11 mouse cellular contexts compared by ENCODE assay signal in genomic region chr1:182149966-182150365, GRCm38 (mm10). TPM values are rescaled to one million over a fixed set of nuclear protein-coding genes. Genes with fewer than 3 reads are reported as not detected.
DNase-seq lines count a peak whose midpoint lies in the region; ATAC-seq and TF ChIP-seq lines count a peak whose summit lies in the region.
"Had no signal": no experiment of that assay in that cellular context is flagged by ENCODE, and none has a peak within 500 bp of the region (broad histone marks: within the 10 kb centered on the region; RNA-seq: fewer than 3 reads in every experiment).

No protein-coding gene starts in this region.

- no peak for ATAC-seq in liver, embryonic 12.5 days
- ATAC-seq in common myeloid progenitor, adult 5-6 weeks (replicated peaks; ENCODE audit: low read depth, poor library complexity, severe bottlenecking), result peak; percentile 62; the same call in 1 of the 2 replicates
- no peak for ATAC-seq in stomach, postnatal 0 days (ENCODE audit: low FRiP score, low TSS enrichment)
- ATAC-seq: midbrain, embryonic 16.5 days had no signal

- H3K27ac ChIP-seq in liver, adult 2 months (replicated peaks; ENCODE audit: insufficient read depth, low read depth, low read length), result no peak overlapping the region
- no peak overlapping the region for H3K27ac ChIP-seq in liver, embryonic 12.5 days
- no peak overlapping the region for H3K27ac ChIP-seq in MEL (ENCODE audit: control insufficient read depth, low read depth, low read length)
- H3K27ac ChIP-seq in stomach, postnatal 0 days (replicated peaks), result no peak overlapping the region

- 91% methylated on average over 2 of the region's 2 CpGs for WGBS in liver, adult 2 months
- WGBS in liver, embryonic 12.5 days (ENCODE audit: insufficient replicate concordance), result 65% methylated on average over 2 of the region's 2 CpGs
- WGBS in stomach, postnatal 0 days, result 91% methylated on average over 2 of the region's 2 CpGs

- H3K9me3 ChIP-seq in liver, embryonic 12.5 days (replicated peaks), result no peaks in the 10 kb centered on the region
- H3K9me3 ChIP-seq in MEL (replicated peaks; ENCODE audit: insufficient read depth, low read length), result no peaks in the 10 kb centered on the region
- H3K9me3 ChIP-seq in stomach, postnatal 0 days (ENCODE audit: control insufficient read depth, low read length), result no peaks in the 10 kb centered on the region

- no peak overlapping the region for H3K4me2 ChIP-seq in liver, embryonic 12.5 days
- H3K4me2 ChIP-seq in stomach, postnatal 0 days (replicated peaks; ENCODE audit: low read depth), result no peak overlapping the region

- no peak overlapping the region for H3K4me3 ChIP-seq in liver, adult 2 months (ENCODE audit: insufficient read depth, low read depth, low read length)
- no peak overlapping the region for H3K4me3 ChIP-seq in liver, embryonic 12.5 days
- H3K4me3 ChIP-seq in MEL (ENCODE audit: control insufficient read depth in 1 of 2, insufficient read depth in 1 of 2, low read depth in 2 of 2, low read length in 2 of 2), result no peak overlapping the region
- no peak overlapping the region for H3K4me3 ChIP-seq in stomach, postnatal 0 days (ENCODE audit: low read depth, low read length)

- no peaks in the 10 kb centered on the region for H3K4me1 ChIP-seq in liver, adult 2 months (ENCODE audit: control insufficient read depth, insufficient read depth, low read length)
- no peaks in the 10 kb centered on the region for H3K4me1 ChIP-seq in liver, embryonic 12.5 days
- peaks cover 0 to 8% of the 10 kb centered on the region in 2 experiments; a peak in 1 of 4 replicates for H3K4me1 ChIP-seq in MEL (ENCODE audit: control insufficient read depth in 1 of 2, insufficient read depth in 2 of 2, low read length in 2 of 2)
- no peaks in the 10 kb centered on the region for H3K4me1 ChIP-seq in stomach, postnatal 0 days (replicated peaks; ENCODE audit: control insufficient read depth, insufficient read depth)

- TF ChIP-seq CTCF in liver, adult 2 months (IDR thresholded peaks at IDR 0.05; ENCODE audit: low read depth, low read length), result peak; percentile 58
- peak; percentile 68 to 86 (median 82) for TF ChIP-seq CTCF in MEL (IDR thresholded peaks at IDR 0.05 in 2 of 3, conservative IDR thresholded peaks at IDR 0.05 in 1 of 3; ENCODE audit: control insufficient read depth in 1 of 3, insufficient read depth in 1 of 3, low read depth in 2 of 3, low read length in 3 of 3, poor library complexity in 1 of 3, severe bottlenecking in 1 of 3)
- TF ChIP-seq CTCF in stomach, postnatal 0 days (IDR thresholded peaks at IDR 0.05; ENCODE audit: low read depth), result peak; percentile 74

- H3K36me3 ChIP-seq in liver, adult 2 months (ENCODE audit: control insufficient read depth, insufficient read depth, low read length), result no peaks in the 10 kb centered on the region
- no peaks in the 10 kb centered on the region for H3K36me3 ChIP-seq in liver, embryonic 12.5 days
- H3K36me3 ChIP-seq in MEL (ENCODE audit: control insufficient read depth in 1 of 2, insufficient read depth in 2 of 2, low read length in 2 of 2), result peaks cover 0 to 5% of the 10 kb centered on the region in 2 experiments; a peak in 1 of 4 replicates
- no peaks in the 10 kb centered on the region for H3K36me3 ChIP-seq in stomach, postnatal 0 days (ENCODE audit: control insufficient read depth, insufficient read depth, low read length)

- no peak for TF ChIP-seq EP300 in MEL (IDR thresholded peaks at IDR 0.05; ENCODE audit: low read depth in 1 of 2, low read length in 2 of 2)
- no peak for TF ChIP-seq EP300 in stomach, postnatal 0 days (optimal IDR thresholded peaks at IDR 0.05)

- no peak for TF ChIP-seq POLR2A in liver, adult 2 months (IDR thresholded peaks at IDR 0.05; ENCODE audit: extremely low read depth, insufficient read depth, low read length)
- no peak for TF ChIP-seq POLR2A in MEL (IDR thresholded peaks at IDR 0.05; ENCODE audit: control insufficient read depth in 1 of 2, insufficient read depth in 1 of 2, low read depth in 1 of 2, low read length in 2 of 2, poor library complexity in 1 of 2)

- TF ChIP-seq RAD21 in MEL (IDR thresholded peaks at IDR 0.05; ENCODE audit: low read depth, low read length), result peak; percentile 93

- no peaks in the 10 kb centered on the region for H3K27me3 ChIP-seq in liver, adult 2 months (ENCODE audit: control insufficient read depth, insufficient read depth, low read length)
- no peaks in the 10 kb centered on the region for H3K27me3 ChIP-seq in liver, embryonic 12.5 days (replicated peaks)
- H3K27me3 ChIP-seq in MEL (ENCODE audit: control insufficient read depth in 1 of 2, insufficient read depth in 2 of 2, low read length in 2 of 2), result no peaks in the 10 kb centered on the region; a peak in 1 of 4 replicates
- H3K27me3 ChIP-seq in stomach, postnatal 0 days (ENCODE audit: control insufficient read depth, insufficient read depth, low read length), result no peaks in the 10 kb centered on the region

- peak; percentile 59 for DNase-seq in liver, adult 2 months (ENCODE audit: extremely low read depth, low read depth, low spot score)
- DNase-seq in MEL (ENCODE audit: low read depth, low spot score), result peak; percentile 82
- peak; percentile 30 for DNase-seq in stomach, postnatal 0 days (ENCODE audit: low spot score)
- no peak for DNase-seq in heart, postnatal 4 days
- DNase-seq in heart, postnatal 14 days, result no peak
- DNase-seq: cerebellum, adult 11 months; heart, adult 11 months had no signal

- intact Hi-C loops in heart, postnatal 14 days (cut with DNase I), result loop anchor here (10.0 kb wide), 1 partner anchor 135 kb away; the partner anchor contains the start of gene Degs1

- no peaks in the 10 kb centered on the region for H3K79me2 ChIP-seq in liver, adult 2 months (ENCODE audit: control insufficient read depth, insufficient read depth, low read length)
- H3K79me2 ChIP-seq in MEL (ENCODE audit: control insufficient read depth, insufficient read depth, low read length, poor library complexity), result no peaks in the 10 kb centered on the region

- no peak overlapping the region for H3K9ac ChIP-seq in liver, adult 2 months (ENCODE audit: low read depth, low read length)
- H3K9ac ChIP-seq in liver, embryonic 12.5 days, result no peak overlapping the region
- H3K9ac ChIP-seq in MEL (ENCODE audit: control insufficient read depth, low read depth, low read length, poor library complexity, severe bottlenecking), result no peak overlapping the region
- no peak overlapping the region for H3K9ac ChIP-seq in stomach, postnatal 0 days (ENCODE audit: low read length)

TF ChIP-seq in MEL, 35 proteins besides CTCF, POLR2A, EP300 and RAD21 (continues in another document):
- TF ChIP-seq NRF1 (IDR thresholded peaks at IDR 0.05; ENCODE audit: insufficient read depth, low read depth, low read length, poor library complexity, severe bottlenecking) (no peak), ZKSCAN1 (IDR thresholded peaks at IDR 0.05; ENCODE audit: low read depth, low read length) (no peak), RCOR1 (IDR thresholded peaks at IDR 0.05; ENCODE audit: low read depth, low read length) (no peak), BHLHE40 (IDR thresholded peaks at IDR 0.05; ENCODE audit: borderline replicate concordance, low read depth, low read length) (no peak), HCFC1 (IDR thresholded peaks at IDR 0.05; ENCODE audit: low read depth, low read length) (no peak), MYC (IDR thresholded peaks at IDR 0.05; ENCODE audit: low read depth, low read length) (peak; percentile 66; the same call in 1 of the 2 replicates), ZC3H11A (IDR thresholded peaks at IDR 0.05; ENCODE audit: low read depth, low read length) (peak; percentile 93), CHD1 (IDR thresholded peaks at IDR 0.05; ENCODE audit: low read depth, low read length) (no peak), USF1 (IDR thresholded peaks at IDR 0.05; ENCODE audit: low read depth, low read length) (peak; percentile 10; the same call in 1 of the 2 replicates), SIN3A (IDR thresholded peaks at IDR 0.05; ENCODE audit: low read length) (peak; percentile 33; the same call in 1 of the 2 replicates), MYB (IDR thresholded peaks at IDR 0.05; ENCODE audit: low read depth, low read length) (no peak), MAZ (IDR thresholded peaks at IDR 0.05; ENCODE audit: low read depth, low read length) (no peak), ETS1 (IDR thresholded peaks at IDR 0.05; ENCODE audit: low read depth, low read length) (no peak), MEF2A (IDR thresholded peaks at IDR 0.05; ENCODE audit: extremely low read depth, insufficient replicate concordance, low read depth, low read length, poor library complexity, severe bottlenecking) (no peak), SMC3 (IDR thresholded peaks at IDR 0.05; ENCODE audit: low read depth, low read length) (peak; percentile 86), JUND (IDR thresholded peaks at IDR 0.05; ENCODE audit: low read depth, low read length) (no peak), POLR2AphosphoS5 (IDR thresholded peaks at IDR 0.05; ENCODE audit: borderline replicate concordance, low read depth, low read length) (no peak), ZNF384 (IDR thresholded peaks at IDR 0.05; ENCODE audit: low read depth, low read length) (no peak), MXI1 (IDR thresholded peaks at IDR 0.05; ENCODE audit: low read depth, low read length) (peak; percentile 43; the same call in 1 of the 2 replicates)

RNA-seq across cellular contexts. Expression of gene Vmn1r1, which starts 14.3 kb away (rescaled TPM):
- not detected in 2 replicates for total RNA-seq in liver, adult 2 months (2014; rRNA removed)
- polyA plus RNA-seq in liver, adult 2 months (2012; rRNA removed), result not detected in 2 replicates
- not detected in 2 replicates for polyA plus RNA-seq in liver, embryonic 12.5 days (2016; fragmentation: Nextera tagmentation; extraction: Ambion mirVana)
- total RNA-seq in MEL (2012; rRNA removed), result not detected in 2 replicates
- polyA plus RNA-seq in MEL (2012; ENCODE audit: insufficient read depth in 1 of 2, insufficient read length in 2 of 2, low read depth in 1 of 2, low replicate concordance in 2 of 2, missing spikeins in 1 of 2), result under 1 TPM in 1 of 2 experiments, not detected in 1; 0.07 TPM
- not detected in 2 replicates for total RNA-seq in common myeloid progenitor, adult 5-6 weeks (2017)
- polyA plus RNA-seq in stomach, postnatal 0 days (2015; fragmentation: Nextera tagmentation; extraction: Ambion mirVana), result not detected in 2 replicates
- total RNA-seq in heart, postnatal 4 days (2021), result not detected
- not detected for total RNA-seq in heart, postnatal 14 days (2021)
- total RNA-seq: layer of hippocampus, postnatal 10 days had no signal
- polyA plus RNA-seq: midbrain, embryonic 16.5 days had no signal

RNA-seq across cellular contexts. Expression of gene Srp9, which starts 25.4 kb away (rescaled TPM):
- total RNA-seq in liver, adult 2 months (2014; rRNA removed), result 109 and 110 TPM in 2 replicates
- polyA plus RNA-seq in liver, adult 2 months (2012; rRNA removed), result 47.7 TPM in 2 replicates
- 111 and 112 TPM in 2 replicates for polyA plus RNA-seq in liver, embryonic 12.5 days (2016; fragmentation: Nextera tagmentation; extraction: Ambion mirVana)
- 61.3 and 61.8 TPM in 2 replicates for total RNA-seq in MEL (2012; rRNA removed)
- polyA plus RNA-seq in MEL (2012; ENCODE audit: insufficient read depth in 1 of 2, insufficient read length in 2 of 2, low read depth in 1 of 2, low replicate concordance in 2 of 2, missing spikeins in 1 of 2), result 10 to 100 TPM in 1 of 2 experiments, not detected in 1; 49.7 TPM
- total RNA-seq in common myeloid progenitor, adult 5-6 weeks (2017), result 103 and 131 TPM in 2 replicates
- polyA plus RNA-seq in stomach, postnatal 0 days (2015; fragmentation: Nextera tagmentation; extraction: Ambion mirVana), result 206 and 215 TPM in 2 replicates
- 10 to 100 TPM; 48.7 to 50.8 TPM for total RNA-seq in heart, postnatal 4 days (2021)
- total RNA-seq in heart, postnatal 14 days (2021), result 10 to 100 TPM; 42.6 to 46.6 TPM

Comparison
In these comparisons a context has a peak if more than half of its experiments do, and no peak if none do; other contexts are left out.
1. DNase-seq: peak in liver, adult 2 months (single experiment), MEL (single experiment) and stomach, postnatal 0 days (single experiment); none in heart, postnatal 4 days (single experiment) and heart, postnatal 14 days (0 of 2).
2. Peak in every context shown above with its lines, with median percentiles within 50 percentile points of each other: CTCF ChIP-seq.